Mouse (Mus musculus) heart, adult 2 months (tissue): ENCODE data around the gene Sdsl.

Experiments used
- CTCF ChIP-seq: fragments of 200-600 bp; IDR thresholded peaks from 2 replicates; pipeline ENCODE4 v1.8.1; 2022; ENCODE audit warnings: antibody characterized with exemption, mild to moderate bottlenecking, moderate library complexity
- EP300 ChIP-seq: fragments of 200-500 bp; IDR thresholded peaks from 2 replicates; pipeline ENCODE4 v1.6.1; 2011; ENCODE audit warnings: low read depth, low read length, control low read depth; ENCODE audit not compliant: insufficient read depth
- POLR2A ChIP-seq: fragments of 200-500 bp; IDR thresholded peaks from 2 replicates; pipeline ENCODE4 v1.6.1; 2011; ENCODE audit warnings: mild to moderate bottlenecking, low read depth, low read length, control low read depth; ENCODE audit not compliant: insufficient read depth

GRCm38 (mm10) chr5:120409385-120410378 lies 62.9 kb downstream of the Sdsl start:
- no peak for TF ChIP-seq EP300
- TF ChIP-seq POLR2A: no peak
- no peak for TF ChIP-seq CTCF
